Mouse (Mus musculus) skeletal muscle tissue, adult 2 months (tissue): ENCODE measurements around the gene Ndnf.

ENCODE experiments used
- DNase-seq: peaks from one replicate; pipeline ENCODE4 v3.0.0-alpha.2; 2012; ENCODE audit warnings: low read depth, low spot score

The Ndnf gene

DNA sequence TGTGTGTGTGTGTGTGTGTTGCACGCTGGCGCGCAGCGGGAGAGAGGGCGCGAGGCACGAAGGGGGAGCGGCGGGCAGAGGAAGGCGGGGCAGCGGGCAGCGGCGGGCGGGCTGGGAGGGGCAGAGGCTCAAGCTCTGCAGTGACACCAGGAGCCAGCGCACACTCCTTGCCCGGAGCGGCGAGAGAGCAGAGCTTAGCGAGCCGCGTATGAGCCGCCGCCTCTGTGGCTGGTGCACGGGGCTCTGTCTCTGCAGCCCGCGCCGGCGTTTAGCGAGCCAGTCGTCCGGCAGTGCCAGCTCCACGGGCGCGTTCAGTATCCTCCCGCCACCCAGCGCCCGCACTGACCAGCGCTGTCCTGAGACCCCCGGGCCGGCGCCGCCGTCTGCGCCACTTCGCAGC is at the start of gene Ndnf:
Ndnf (plus strand) TSS at position 140 of the 400 bp plus-strand sequence.
- peak; percentile 37 for DNase-seq

DNA sequence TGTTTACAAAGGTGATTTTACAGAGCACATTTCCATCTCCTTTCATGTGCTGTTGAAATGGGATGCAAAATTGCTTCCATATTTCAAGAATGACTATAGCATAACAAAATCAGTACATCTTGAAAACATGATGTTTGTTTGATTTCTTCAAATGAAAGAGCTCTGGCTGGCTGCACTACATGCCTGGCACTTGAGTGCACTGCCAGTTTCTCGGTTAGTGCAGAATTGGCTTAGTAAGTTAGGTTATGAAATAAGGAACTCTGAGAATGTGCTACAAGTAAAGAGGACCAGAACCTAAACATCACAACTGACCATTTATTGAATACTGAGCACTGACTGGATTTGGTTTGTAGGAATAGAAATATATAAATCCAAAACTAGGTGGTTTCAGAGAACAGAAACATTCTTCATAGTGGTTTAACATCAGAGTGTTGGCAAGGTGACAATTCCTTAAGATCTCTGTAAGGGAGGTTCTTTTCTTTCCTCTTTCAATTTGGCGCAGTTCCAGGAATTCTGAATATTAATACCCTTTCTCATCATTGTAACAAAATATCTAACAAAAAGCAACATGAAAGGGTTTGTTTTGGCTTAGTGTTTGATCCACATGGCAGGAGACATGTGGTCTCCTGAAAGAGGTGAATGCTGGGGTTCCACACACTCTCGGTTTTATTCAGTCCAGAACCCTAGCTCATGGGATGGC is 48.2 kb upstream of the Ndnf start:
- no peak for DNase-seq

DNA sequence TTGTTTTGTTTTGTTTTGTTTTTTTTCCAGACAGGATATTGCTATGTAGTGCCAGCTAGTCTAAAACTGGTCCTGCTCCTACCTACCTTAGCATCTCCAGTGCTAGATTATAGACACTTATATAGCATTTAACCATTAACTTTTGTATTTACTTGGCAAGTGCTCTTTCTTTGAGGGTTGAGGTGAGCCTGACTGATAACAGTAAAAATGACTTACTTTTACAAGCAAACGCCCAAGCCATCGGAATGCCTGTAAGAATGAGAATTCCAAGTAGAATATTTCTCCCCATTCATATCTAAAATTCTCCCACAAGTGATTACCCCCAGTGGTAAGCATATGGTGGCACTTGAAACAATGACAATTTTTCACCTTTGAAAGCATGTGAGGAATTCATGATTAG is 40.8 kb upstream of the Ndnf start:
- DNase-seq = no peak

DNA sequence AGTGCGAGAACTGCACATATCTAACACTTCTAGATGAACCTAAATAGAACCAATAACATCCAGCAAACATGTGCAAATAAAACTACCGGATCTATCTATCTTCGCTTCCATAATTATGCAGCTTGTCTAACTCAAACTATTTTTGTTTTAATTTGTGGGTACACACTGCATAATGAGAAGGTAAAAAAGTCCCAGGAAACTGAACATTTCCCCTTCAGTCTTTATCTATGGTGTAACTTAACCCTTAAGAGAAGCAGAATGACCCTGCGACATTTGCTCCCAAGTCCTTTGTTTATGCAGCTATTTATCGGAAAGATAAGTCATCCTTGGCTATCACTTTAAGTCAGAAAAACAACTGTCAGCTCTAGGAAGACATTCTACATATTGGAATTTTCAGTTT is 39.2 kb upstream of the Ndnf start:
- DNase-seq = no peak

DNA sequence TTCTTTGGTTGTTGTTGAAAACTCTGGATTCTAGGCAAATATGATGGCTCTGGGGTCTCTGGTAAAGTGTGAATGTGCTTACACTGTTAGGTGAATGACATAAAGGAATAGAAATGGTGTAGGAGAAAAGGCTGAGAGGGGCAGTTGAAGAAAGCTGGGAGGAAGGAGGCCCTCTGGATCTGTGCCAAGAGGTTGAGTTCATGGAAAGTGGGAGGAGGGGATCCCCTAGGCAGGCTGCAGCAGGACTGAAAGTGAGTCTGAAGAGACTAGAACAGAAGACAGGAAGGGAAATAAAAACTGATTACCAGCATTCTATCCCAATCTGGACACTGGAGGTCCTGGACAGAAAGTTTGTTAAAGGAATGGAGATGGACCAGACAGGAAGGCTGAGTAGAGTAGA is 29.0 kb upstream of the Ndnf start:
- no peak for DNase-seq

DNA sequence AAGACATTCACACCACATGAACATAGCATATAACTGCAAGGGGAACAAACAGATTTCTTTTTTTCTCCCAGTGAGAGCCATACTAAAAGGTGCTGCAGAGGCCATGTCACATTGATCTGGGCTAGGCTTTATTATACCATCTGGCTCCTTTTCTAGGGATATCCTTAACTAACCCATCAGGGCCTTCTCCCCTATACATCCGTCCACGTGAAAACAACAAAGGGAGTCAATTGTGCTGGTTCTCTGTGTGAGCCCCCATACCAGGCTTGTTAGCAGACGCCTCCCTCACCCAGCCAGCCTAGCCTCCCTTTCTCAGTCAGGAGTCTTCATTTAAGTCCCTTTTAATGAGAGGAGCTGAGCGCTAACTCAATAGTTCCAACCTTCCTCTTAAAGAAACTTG is 27.3 kb upstream of the Ndnf start:
- DNase-seq = no peak

DNA sequence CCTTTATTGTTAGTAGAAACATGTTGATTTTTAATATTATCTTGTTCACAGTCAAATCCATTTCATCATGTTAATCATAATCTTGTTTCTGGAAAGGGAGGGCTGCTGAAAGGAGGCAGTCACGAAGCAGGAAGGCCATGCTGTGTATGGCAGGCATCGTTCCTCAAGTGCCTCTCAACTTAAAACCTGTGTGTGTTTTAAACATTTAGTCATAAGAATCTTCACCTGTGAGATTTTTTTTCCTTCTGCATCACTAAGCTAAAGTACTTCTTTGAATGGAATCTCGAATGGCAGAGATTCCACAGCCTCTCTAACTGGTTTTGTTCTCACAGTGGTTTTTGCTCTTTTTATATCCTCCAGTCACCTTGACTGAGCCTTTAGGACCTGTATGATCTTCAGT is 25.0 kb upstream of the Ndnf start:
- DNase-seq = no peak

DNA sequence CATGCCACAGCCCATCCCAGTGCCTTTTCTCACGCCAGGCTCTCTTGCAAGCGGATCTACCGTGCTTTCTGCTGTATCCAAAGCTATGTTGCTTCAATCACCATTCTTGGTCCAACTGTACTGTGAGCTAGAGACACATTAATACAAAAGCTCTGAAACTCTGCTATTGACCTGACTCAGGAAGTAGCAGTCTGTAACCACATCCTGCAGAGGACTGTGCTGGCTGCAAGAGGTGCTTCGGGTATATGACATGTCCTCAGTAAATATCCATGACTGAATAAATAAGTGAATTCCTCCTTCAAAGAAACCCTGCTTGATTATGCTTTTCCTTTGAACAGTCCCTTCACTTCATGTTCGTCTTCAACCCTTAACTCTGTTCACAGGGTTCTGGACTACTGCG is 23.7 kb upstream of the Ndnf start:
- no peak for DNase-seq

DNA sequence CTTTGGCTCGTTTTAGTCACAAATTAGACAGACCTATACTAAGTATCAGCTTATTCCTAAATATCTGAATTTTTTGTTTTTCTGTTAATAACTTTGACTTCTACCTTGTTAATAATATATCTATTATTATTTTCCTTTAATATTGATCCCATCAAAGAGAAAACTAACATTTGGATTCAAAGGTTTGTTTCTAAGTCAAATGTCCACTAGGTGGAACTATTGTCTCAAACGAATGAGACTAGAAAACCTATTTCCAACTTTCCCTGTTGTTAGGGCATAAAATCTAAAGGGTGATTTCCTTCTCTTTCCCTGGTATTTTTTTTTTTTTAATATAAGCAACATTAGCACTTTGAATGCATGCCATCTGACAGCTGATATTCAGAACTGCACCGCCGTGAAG is 20.0 kb upstream of the Ndnf start:
- no peak for DNase-seq

DNA sequence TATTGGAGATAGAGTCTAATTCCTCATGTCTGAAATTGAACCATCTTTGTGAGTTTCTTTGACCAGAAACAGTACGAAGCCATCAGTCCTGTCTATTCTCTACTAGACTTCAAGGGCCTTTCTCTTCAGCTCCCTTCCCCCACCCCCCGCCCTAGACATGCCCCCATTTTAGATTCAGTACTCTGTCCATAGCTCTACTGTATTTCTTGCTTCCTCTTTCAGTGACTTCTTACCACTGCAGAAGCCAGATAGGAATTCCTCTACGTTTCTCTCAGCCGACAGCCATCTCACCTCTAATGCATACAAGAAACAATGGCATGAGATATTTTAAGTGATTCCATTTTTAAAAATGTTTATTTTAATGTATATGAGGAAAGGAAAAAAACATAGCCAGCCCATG is 10.1 kb upstream of the Ndnf start:
- no peak for DNase-seq

DNA sequence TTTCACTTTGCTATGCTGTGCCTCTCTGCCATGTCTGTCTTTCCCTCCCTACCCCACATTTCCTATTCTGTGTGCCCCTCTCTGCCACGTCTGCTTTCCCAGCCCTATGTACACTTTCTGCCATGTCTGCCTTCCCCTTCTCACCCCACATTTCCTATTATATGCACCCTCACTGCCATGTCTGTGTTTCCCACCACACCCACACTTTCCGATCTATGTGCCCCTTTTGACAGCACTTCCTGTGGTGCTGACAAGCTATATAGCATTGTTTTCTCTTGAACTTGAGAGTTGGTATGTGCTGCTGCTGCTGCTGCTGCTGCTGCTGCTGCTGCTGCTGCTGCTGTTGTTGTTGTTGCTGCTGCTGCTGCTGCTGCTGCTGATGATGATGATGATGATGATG is 9.3 kb upstream of the Ndnf start:
- DNase-seq = no peak

DNA sequence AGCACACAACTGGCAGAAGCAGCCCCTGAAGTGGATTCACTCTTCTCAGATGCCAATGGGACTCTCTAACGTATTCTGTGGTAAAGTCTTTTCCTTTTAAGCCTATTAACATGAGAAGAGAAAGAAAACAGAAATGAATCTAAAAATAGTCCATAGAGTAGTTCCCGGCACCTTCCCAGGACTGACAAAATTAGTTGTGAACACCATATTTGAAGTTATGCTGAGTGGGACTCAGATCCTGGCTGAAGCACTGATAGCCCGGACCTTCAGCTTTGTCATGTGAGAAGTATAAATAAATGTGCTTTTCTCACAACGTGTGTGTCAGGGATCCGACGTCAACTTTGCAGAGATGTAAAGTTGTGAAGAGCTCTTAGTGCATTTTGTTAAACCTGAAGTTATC is 7.4 kb upstream of the Ndnf start:
- no peak for DNase-seq

DNA sequence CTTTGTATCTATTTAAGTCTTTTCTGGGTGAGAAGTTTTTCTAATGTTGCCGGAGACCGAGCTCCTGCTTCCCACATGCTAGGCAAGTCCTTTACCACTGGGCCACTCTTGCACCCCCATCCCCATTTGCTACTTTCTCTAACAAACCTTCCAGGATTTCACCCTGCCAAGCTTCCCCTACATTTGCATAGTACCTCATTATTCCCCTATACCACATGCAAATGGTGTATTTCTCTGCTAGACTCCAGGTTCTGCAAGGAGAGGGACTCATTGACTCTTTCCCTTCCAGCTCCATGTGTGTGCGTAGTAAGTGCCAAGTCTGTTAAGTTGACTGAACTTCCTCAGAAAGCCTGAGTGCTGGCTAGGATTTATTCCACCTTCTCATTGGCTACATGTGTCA is 5.1 kb upstream of the Ndnf start:
- no peak for DNase-seq

DNA sequence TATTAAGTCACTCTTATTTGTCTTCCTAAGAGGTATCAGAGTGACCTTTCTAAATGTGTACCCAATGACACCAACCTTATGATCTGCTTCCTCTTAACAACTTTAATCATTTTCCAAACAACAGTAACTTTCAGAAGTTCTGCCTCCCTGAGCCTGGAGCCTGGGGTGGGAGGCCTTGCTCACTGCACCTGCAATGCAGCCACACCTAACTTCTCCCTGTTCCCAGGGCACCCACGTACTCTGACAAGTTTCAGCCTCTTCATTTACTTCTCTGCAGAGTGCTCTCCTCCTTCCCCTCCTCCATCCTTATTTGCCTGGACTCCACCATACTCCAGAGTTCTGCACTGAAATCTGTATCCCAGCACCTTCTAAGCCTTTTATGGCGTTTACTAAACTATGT is 1.4 kb upstream of the Ndnf start:
- DNase-seq = no peak

DNA sequence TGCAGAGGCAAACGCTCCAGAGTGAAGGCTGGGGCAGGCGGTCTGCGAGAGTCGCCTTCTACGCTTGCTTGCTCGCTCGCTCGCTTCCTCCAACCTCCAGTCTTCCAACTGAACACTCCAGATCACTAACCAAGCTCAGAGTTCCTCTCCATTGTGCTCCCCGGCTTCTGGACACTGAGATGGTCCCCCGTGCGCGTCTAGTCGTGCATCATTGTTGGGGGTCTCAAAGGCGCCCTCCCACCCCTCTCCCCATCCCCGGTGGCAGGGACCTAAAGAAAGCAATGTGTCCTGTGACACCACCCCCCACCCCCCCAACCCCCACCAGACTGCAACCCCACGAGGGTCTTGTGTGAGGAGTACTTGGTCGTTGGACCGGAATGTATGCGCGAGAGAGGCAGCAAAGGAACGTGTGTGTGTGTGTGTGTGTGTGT is 394 bp upstream of the Ndnf start:
- no peak for DNase-seq

DNA sequence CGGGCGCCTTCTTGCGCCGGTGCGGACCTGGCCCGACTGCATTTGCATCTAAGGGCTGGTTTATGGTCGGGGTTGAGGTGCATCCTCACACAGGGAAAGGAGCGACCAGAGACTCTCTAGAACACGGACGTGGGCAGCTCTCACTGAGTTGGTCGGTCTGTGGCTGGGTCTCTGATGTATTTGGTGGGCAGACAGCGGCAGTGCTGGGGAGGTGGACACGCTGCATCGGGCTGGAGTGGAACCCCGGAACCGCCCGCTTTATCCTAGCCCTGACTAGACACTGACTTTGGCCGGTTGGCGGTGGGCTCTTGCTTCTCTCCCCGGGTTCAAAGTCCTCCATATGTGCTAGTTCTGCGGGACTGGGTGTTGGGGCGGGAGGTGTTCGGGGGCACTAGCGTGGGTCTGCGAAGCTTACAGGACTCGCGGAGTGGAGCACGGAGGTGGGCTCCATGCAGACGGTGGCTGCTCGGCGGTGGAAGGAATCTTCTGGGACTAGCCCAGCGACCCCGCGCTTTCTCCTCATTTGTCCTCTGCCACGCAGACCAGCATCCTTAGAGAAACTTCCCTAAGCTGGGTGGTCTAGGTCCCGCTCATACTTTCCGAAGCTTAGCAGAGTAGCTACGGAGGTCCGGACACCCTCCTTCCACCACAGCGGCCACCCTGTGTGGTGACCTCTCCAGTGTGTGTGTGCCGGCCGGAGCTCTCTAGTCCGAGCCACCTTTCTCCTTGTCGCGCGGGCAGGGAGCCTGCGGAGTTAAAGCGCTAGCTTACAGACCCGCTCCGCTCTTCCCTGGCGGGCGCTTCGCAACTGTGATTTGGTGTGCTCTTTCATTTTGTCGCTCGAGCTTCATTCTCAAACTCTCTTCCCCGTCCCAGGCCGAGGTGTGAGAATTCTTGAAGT is 991 bp downstream of the Ndnf start:
- DNase-seq = no peak

DNA sequence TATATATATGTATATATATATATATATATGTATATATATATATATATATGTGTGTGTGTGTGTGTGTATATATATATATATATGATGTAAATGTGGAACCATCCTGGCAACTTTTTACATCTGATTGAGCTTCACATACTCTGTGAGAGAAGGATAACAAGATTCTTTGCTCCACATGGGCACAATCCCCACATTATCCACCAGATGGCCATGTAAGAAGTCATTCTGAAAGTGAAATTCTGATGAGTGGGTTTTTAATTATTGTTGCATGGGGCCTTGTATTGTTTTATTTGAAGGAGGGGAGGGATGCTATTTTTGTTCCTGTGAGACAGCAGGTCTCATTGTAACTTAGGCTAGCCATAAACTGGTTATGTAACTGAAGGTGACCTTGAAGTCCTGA is 22.5 kb downstream of the Ndnf start:
- no peak for DNase-seq

DNA sequence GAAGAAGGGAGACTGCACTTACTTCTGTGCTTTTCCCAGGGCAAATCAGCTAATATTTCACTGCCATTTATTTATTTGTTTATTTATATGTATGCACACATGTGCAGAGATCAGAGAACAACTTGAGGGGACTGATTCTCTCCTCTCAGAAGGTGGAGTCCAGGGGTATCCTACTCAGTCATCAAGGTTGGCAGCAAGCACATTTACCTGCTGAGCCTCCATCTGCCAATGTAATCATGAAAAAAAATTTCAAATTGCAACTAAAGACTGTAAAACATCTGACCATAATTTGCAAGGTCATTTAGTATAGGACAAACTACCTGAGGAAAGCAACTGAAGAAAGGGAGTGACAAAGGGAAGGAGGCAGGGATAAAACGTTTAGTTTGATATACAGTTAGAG is 49.3 kb downstream of the Ndnf start:
- DNase-seq = no peak

DNA sequence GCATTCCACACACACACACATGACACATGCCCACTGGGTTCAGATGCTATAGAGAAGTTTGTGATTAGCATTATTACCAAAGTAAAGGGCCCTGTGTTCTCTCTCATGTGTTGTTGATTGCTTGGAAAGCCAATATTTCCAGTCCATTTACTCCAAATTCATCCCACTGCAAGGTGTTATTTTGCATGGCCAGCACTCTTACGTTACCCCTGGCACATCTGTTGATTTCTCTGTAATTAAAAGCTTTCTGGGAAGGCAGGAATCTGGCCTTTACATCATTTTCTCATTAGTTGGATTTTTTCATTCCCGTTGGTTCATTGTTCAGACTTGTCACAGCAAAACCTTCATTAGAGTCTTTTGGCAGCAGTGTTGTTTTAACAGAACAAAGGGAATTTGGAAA is 54.3 kb downstream of the Ndnf start:
- no peak for DNase-seq

DNA sequence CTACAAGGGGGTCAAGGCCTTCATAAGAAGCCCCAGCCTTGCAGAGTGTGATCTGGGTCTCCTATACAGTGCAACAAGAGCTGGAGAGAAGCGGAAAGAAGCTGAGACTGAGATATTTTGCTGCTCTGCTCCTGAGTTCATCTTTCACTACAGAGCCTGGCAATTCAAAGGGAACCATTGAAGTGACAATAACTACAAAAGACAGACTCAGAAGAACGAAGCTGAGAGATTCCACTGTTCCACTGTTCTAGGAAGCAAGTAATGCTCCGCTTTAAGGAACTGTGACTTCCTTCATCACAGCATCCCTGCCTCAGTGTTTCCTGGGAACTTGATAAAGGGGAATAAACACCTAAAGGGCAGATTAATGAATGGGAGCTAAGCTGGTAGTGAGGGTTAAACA is 56.9 kb downstream of the Ndnf start:
- DNase-seq = no peak

DNA sequence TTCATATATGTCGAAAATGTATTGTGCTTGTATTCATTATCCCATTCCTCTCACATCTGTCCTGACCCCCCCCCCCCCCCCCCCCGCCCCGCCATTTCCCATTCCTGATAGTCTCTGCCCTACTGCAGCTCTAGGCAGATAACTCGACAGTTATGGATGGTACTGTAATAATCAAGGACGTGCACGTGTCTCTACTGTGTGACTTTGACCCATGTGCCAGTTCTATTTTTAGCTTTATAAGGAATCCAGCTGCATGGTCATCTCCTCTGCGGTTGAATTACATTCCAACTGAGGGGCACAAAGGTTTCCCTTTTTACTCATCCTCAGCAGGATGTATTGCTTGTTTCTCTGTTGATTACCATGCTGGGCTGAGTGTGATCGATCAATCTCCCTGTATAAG is 68.1 kb downstream of the Ndnf start:
- DNase-seq = no peak

DNA sequence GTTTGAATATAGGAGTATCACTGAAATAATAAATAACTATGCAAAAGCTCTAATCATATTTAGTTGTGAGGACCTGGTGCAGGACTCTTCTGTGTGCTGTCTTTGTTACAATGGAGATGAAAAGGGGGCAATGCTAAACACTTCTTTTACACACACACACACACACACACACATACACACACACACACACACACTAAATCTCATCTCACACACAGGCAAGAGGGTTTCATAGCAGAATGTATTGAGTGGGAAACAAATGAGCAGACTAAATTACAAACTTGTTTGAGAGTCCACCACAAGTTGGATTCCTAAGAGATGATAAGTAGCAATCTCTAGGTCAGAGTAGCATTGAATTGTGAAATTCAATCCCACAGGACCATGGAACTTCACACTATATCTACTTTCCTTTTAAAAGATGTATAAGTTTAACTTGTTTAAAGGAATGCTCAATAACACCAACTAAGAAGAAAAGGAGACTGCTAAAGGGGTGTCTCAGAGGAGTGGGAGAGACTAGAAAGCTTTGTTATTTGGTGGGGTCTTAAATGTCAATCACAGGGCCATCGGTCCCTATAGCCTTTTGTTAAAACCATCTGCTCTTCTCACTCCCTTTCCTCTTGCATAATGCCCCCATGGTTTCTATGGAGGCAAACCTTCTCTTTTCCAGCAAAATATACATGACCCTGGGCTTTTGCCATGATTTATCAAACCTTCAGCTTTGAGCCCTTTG is 71.9 kb downstream of the Ndnf start:
- DNase-seq = no peak

DNA sequence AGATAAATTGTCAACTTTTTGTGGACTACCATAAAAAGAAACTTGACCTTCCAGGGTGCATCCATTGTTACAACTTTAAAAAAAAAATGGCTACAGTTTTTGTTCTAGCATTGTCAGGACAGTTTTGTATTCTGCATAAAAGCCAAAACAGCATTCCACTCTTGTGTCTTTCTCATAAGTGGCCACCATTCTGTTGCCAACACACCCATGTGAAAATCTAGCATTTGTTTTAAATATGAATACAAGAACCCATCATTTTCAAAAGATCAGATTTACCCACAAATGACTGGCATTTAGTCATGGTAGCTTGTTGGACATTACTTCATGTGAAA is 72.4 kb downstream of the Ndnf start:
- DNase-seq = no peak
